Mouse (Mus musculus): ENCODE measurements around the gene Hist1h4k. TPM values are rescaled to one million over a fixed set of nuclear protein-coding genes. Genes with fewer than 3 reads are reported as not detected.
"Not testable (repeated sequence)": the region's sequence is repeated elsewhere in the genome, so short reads cannot be mapped to it uniquely, and the experiment has no call there.

Hist1h4k gene
- polyA plus RNA-seq, 1 experiment, result 25.4 TPM

DNA sequence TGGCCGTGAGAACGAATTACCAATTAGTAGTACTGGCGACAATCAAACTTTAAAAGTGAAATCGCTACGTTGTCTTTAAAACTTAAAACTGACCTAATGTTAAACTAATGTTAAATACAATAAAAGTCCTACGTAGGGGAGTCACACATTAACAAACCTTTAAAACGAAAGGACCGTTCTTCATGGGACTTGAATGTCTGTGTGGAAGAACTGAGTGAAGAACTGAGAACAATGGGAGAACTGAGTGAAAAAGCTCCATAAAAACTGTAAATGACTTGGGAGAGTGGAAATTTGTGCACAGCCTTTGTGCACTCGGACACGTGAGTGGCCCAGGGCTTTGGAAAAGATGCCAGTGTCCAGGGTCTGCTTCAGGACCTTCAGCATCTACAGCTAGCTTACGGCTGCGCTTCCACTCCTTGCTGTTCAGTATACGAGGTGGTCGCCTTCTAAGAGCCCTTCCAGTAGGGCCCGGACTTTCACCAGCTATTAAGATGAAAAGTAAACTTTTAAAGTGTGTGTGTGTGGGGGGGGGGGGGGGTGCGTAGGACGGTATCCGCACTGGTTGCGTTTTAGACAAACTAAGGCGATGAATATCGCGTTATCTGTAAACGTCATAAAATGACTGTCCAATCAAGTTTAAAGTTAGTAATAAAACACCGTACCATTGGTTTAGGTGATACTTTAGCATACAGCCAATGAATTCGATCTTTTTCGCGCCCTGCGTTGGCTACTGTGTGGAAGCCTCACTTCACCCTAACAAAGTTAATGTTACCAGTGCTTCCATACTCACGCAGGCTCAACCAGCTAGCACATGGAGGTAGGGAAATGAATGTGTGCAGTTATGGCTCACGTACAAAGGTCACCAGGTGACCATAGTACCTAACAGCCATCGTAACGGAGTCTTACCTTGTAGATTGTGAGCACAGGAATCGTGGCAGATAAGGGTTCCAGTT lies 28.8 kb upstream of the Hist1h4k start:
- TF ChIP-seq GATA1 (IDR thresholded peaks at IDR 0.05; ENCODE audit: low read length), result no peak

DNA sequence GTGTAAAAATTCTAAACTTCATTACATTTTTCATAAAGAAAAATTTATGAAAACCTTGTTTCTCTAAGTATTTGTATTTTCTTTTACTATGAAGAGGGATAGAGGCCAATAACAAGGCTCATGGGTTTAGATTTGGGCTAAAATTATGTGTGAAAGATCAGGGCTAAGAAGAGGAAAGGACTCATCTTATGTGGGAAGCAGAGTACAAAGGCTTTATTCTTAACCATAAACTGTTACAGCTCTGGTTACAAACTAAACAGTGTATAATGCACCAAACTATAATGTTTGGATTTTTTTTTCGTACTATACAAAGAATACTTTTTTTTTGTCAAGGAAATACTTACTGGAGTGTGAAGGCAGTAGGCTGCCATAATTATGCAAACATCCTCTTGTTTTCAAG lies 5.4 kb upstream of the Hist1h4k start:
- TF ChIP-seq GATA1 (IDR thresholded peaks at IDR 0.05; ENCODE audit: low read length), result no peak

DNA sequence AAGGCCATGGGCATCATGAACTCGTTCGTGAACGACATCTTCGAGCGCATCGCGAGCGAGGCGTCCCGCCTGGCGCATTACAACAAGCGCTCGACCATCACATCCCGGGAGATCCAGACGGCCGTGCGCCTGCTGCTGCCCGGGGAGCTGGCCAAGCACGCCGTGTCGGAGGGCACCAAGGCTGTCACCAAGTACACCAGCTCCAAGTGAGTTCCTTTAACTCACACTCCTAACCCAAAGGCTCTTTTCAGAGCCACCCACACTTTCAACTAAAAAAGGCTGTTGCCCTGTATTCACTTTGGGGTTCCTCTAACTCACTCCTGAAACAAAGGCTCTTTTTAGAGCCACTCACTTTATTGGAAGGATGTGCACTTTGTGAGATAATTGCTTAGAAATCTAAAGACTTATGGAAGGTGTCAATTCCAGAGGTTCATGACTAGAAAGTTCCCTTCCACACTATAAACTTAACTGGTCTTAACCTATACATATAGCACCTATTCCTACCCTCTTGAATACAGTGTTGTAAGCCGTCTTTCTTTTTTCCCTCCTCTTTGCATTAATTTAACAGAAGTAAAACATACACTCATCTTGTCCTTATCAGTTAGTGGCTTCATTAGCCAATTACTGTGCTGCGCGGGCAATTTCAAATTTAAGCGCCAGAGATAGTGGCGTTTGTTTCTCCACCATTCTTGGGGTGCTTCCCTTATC lies 4.1 kb upstream of the Hist1h4k start:
- TF ChIP-seq GATA1 (IDR thresholded peaks at IDR 0.05; ENCODE audit: low read length), result peak; percentile 49

DNA sequence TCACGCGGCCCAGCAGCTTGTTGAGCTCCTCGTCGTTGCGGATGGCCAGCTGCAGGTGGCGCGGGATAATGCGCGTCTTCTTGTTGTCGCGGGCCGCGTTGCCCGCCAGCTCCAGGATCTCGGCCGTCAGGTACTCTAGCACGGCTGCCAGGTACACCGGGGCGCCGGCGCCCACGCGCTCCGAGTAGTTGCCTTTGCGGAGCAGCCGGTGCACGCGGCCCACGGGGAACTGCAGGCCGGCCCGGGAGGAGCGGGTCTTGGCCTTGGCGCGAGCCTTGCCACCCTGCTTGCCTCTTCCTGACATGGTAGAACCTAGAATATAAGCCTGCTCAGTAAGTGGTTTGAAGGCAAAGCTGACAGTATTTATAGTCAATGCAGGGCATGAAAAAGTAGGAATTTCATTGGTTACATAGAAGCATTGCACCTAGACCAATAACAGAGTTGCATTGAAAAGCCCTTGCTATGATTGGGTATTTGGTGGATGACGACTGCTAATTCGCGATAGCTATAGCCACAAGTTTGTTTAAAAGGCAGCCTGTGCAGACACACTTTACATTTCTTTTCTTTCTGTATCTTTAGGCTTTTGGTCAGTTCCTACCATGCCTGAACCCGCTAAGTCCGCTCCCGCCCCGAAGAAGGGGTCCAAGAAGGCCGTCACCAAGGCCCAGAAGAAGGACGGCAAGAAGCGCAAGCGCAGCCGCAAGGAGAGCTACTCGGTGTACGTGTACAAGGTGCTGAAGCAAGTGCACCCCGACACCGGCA lies 3.4 kb upstream of the Hist1h4k start, which contains the start of the genes Hist1h2ak and Hist1h2bn:
Gene Hist1h2ak (minus strand): TSS at position 304 of the 762 bp plus-strand sequence.
Gene Hist1h2bn (plus strand): TSS at position 600 of the 762 bp plus-strand sequence.
- not testable (repeated sequence) for TF ChIP-seq GATA1 (IDR thresholded peaks at IDR 0.05; ENCODE audit: low read length)

DNA sequence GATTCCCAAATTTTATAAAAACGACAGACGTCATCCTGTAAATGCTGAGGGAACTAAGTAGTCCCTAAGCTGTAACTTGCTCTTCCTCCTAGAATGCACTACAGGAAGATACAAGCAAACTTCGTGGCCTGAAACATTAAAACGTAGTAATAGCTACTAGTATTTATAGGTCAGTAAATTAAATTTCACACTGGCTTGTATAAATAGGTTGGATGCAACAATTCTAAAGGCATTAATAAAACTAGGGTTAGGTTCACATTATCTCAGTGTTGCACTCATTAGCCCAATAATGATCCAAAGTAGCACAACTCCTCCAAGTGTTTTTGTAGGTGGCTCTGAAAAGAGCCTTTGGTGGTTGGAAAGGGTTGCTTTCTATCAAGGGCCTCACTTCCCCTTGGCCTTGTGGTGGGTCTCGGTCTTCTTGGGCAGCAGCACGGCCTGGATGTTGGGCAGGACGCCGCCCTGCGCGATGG lies 2.8 kb upstream of the Hist1h4k start:
- no peak for TF ChIP-seq GATA1 (IDR thresholded peaks at IDR 0.05; ENCODE audit: low read length)

DNA sequence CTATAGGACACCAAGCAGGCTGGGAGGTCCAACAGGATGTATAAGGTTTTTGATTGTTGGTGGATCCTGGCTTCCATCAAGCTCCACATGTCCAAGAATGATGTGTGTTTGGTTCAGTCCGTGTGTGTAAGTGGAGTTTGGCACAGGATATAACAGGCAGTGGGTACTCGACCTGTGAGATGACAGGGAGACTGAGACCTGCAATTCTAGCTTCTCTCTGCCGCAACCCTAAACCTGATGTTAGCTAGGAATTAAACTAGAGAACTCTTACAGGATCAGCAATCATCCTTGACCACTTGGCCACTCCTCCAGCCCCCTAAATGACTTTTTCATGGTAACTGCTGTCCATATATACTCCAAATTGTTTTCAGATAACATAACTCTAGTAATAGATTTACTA lies 2.1 kb upstream of the Hist1h4k start:
- no peak for TF ChIP-seq GATA1 (IDR thresholded peaks at IDR 0.05; ENCODE audit: low read length)

DNA sequence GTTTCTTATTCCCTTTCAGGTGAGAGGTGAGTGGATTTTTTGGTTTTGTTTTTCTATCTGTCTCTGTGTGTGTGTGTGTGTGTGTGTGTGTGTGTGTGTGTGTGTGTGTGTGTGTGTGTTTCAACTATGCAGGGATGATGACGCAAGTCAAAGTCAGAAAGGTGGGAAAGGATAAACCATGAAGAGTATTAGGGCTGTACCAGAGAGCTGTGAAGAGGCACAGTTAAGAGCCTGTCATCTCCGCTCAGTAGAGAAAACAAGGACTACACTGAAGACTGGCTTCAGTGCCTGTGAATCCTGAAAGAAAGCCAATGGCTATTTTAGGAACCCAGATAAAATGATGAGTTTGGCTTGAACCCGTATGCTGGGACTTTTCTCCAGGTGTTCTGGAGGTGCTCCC lies 1.5 kb upstream of the Hist1h4k start:
- TF ChIP-seq GATA1 (IDR thresholded peaks at IDR 0.05; ENCODE audit: low read length), result no peak

DNA sequence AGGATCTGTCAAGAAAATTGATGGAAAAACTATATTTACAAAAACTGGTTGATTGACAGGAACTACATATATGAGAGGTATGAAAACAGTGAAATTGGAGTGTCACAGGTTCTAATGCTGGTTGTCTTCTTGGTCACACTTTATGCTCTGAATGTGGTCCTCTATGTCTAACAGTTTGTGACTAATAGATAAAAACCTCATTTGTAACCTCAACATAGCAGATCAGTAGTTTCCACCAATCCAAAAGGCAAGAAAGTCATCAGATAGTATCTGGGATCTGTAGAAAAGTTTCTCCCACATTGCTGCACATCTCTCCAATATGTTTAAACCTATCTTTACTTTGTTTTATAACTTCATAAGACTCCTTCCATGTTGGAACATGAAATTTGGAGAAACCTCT lies 1.1 kb upstream of the Hist1h4k start:
- no peak for TF ChIP-seq GATA1 (IDR thresholded peaks at IDR 0.05; ENCODE audit: low read length)

DNA sequence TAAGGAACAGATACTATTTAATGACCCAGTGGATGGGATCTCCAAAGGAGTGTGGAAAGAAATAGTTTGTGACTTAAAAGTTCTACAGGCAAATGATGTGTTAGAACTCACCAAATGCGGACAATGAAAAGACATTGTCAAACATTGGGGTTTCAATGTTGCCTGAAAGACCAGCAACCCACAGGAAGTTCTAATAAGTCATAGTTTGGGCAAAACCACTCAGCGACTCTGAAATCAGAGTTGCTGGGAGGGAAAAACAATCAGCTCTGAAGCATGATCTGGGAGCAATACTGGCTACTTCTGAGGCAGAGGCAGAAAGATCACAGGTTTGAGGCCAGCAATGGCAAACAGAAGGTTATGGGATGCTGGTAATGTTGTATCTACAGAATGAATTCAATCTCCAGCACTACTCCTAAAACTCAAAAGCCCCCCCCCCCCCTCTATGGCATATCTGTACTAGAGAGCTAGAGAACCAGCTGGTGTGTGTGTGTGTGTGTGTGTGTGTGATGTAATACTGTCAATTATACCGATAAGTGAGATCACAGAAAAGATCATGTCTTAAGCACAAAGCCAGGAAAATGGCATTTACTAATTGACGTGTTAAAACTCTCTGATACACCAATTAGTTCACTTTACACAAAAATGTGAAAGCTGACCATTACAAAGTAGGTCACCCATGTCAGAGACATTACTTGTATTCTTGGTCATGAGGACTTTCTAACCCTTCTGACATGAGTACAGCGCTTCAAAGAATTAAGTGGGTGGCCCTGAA lies 732 bp downstream of the Hist1h4k start:
- no peak for TF ChIP-seq GATA1 (IDR thresholded peaks at IDR 0.05; ENCODE audit: low read length)

DNA sequence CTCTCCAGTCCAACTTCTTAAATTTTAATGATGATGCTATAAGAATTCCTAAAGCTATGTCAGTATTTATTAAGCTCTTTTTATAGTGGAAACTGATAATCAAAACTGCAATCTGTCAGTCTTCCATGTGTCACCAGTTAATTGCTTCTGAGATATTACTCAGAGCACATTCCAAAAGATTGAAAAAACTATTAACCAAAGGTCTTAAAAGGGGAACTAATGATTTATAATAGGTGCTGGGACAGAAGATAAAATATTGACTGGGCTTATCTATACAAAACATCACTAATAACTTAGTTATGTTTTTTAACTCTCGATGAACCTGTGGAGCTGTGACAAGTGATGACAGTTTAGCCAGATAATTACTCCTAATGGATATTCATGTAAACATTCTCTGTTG lies 5.3 kb downstream of the Hist1h4k start:
- peak; percentile 39 for TF ChIP-seq GATA1 (IDR thresholded peaks at IDR 0.05; ENCODE audit: low read length)

DNA sequence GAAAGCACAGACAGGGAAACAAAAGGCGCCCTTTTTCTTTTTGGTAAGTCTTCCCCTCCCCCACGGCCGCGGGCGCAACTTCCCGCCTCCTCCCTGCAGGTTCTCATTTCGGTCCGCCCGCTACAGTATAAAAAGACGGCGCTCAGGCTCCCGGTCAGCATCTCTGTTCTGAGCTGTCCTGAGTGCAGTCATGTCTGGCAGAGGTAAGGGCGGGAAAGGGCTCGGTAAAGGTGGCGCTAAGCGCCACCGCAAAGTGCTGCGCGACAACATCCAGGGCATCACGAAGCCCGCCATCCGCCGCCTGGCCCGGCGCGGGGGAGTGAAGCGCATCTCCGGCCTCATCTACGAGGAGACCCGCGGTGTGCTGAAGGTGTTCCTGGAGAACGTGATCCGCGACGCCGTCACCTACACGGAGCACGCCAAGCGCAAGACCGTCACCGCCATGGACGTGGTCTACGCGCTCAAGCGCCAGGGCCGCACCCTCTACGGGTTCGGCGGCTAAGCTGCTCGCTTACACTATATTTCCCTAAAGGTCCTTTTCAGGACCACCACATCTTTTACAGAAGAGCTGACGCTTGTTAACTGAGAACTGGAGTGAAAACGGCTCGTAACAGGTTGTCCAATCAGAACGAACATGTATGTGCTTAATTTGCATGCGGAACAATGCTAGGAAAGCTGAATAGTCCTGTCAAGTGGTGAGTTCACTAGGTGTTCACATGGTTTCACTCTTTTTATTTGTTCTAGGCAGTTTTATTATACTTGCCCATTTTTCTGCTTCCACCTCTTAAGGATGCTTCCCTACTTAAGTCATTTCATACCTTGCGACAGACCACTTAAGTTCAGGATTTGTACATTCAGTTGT lies 15.2 kb downstream of the Hist1h4k start, which contains the start of gene Hist1h4j:
Gene Hist1h4j (plus strand): TSS at position 159 of the 862 bp plus-strand sequence.
- TF ChIP-seq GATA1 (IDR thresholded peaks at IDR 0.05; ENCODE audit: low read length), result not testable (repeated sequence)

DNA sequence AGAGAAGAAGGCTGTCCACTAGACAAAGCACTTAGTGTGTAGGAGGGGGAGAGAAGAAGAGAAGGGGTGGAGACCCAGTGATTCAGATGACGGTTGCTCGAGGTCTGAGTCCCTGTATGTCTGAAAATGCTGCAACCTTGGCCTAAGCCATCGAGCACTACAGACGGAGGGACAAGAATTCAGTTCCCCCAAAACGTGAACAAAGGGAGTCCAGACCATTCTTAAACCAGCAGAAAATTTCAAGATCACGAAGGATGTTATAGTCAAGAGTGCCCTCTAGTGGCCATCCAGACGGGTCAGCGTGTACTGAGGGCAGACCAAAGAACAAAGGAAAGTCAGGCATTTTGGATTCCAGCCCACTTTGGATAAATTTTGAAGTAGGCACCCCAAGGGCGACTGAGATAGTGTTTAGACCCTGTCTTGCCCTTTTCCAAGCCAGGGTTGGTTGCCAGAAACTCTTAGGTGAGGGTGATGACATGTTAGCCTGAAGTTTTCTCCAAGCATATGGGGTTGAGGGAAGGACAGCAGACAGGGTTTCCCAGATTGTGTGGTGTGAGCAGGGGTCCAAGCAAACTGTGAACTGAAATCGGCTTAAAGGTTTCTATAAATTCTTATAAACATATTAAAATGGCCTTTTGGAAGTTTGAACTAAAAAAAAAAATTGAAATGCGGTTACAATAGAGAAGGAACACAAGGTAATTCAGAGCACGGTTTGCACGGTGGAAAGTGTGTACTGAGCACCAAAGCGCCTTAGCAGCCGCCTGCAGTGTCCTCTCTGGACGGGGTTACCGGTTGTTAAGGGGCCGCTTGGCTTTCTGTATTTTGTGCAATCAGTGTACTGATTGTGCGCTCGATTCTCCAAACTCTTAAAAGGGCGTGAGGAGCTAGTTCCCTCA lies 16.0 kb downstream of the Hist1h4k start:
- no peak for TF ChIP-seq GATA1 (IDR thresholded peaks at IDR 0.05; ENCODE audit: low read length)

DNA sequence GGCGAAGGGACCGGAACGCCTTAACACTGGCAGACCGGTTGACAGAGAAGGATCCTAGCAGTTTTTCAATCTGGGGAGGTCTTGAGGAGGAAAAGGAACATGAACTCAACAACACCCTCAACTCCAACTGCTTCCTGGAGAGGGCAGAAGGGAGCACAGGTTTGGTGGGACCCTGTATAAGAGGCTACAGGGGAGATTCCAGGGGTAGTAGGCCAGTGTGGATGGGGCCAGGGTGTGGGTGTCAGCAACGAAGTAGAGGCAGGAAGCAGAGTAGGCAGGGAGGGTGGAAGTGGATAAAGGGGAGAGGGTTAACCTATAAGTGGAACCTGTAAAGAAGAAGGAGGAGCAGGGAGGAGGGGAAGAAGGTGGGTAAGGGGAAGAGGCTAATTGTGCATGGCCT lies 16.8 kb downstream of the Hist1h4k start:
- TF ChIP-seq GATA1 (IDR thresholded peaks at IDR 0.05; ENCODE audit: low read length), result no peak
